Mouse (Mus musculus) induced T-regulatory cell, adult 2 months (primary cell): Measurements from ENCODE around the gene Anapc1.
"Not testable (repeated sequence)": the region's sequence is repeated elsewhere in the genome, so short reads cannot be mapped to it uniquely, and the experiment has no call there.

Experiments used
- DNase-seq: peaks from one replicate; pipeline ENCODE4 v3.0.0-alpha.2; 2012; ENCODE audit warnings: low read depth

Gene Anapc1

DNA sequence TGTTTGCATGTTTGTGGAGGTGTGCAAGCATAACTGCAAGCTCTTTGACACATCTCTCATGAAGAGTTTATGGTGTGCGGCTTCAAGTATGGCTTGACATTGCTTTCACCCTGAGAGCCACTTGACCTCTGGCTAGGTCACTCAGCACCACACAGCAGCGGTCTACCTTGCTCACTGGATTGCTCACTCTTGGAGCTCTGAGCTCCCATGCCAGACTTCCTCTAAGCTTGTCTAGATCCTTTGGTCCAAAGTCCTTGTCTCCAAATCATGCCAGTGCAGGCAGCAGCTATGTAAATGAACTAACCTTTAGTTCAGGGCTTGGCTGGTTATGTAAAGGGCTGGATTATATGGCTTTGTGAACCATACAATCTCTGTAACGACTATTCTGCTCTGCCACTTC lies 9.2 kb upstream of the Anapc1 start:
- DNase-seq, result no peak

- DNase-seq, result peak; percentile 21
Observed at GRCm38 (mm10) chr2:128694548-128694947, 7.4 kb upstream of the Anapc1 start.

GRCm38 (mm10) chr2:128693828-128694227 lies 6.6 kb upstream of the Anapc1 start:
- not testable (repeated sequence) for DNase-seq

GRCm38 (mm10) chr2:128693236-128693635 lies 6.0 kb upstream of the Anapc1 start:
- DNase-seq, result no peak

GRCm38 (mm10) chr2:128692771-128693170 lies 5.6 kb upstream of the Anapc1 start:
- DNase-seq, result no peak

DNA sequence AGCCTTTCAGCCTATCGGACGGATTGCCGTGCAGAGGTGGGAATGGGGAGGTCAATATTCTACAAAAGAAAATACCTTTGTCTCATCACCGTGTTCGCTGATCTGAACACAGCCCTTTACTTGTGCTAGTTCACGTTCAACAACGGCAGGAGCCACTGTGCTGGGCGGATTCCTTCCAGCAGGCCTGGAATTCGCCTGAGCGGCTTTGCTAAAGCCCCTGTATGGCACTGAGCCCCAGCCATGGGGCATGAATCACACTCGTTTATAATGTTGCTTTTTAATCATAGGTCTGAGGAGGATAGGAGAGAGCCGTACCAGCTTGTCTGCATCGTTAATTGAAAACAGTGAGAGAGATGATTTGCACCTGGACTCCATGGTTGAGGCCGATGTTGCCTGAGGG lies 5.1 kb upstream of the Anapc1 start:
- no peak for DNase-seq

DNA sequence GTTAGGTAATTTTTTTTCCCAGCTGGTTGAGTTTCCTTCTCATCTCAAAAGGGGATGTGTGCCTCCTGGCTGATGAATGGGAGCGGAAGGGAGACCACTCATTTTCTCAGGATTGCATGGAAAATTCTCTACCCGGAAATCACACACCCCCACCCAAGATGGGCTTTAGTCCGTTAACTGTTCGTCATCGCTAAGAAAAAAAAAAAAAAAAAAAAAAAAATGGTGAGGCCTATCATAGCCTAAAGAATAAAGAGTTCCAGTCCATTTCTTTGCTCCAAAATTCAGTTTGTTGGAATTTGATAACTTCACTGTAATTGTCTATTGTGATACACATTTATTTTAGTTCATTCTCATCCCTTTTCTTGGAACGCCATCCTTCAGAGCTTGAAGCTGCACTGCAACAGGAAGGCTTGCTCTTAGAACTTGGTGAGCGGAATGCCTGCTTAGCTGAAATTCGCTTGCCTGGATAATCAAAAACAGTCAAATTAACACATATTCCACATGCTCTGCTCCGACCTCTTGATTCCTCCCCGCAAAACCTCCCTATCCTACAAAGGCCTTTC lies 448 bp upstream of the Anapc1 start:
- no peak for DNase-seq

DNA sequence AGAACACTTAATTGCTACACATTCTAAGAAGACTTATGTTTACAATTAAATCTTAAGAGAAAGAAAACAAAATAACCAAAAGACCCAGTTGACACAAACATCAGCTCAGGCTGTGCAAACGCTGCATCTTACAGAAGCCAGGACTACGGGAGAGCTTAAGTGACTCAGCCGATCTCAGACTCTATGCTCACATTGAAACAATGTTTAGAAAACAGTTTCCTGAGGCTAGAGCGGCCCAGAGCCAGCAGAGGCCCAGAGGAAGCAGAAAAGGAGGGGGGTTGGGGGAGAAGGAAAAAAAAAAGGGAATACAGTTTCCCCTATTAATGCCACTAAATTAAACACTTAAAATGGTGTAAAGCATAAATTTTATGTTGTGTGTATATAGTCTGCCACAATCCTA lies 6.5 kb downstream of the Anapc1 start:
- DNase-seq, result no peak

- no peak for DNase-seq
Observed at GRCm38 (mm10) chr2:128620578-128620977, 66.6 kb downstream of the Anapc1 start.

- no peak for DNase-seq
Observed at GRCm38 (mm10) chr2:128615366-128615765, 71.8 kb downstream of the Anapc1 start.

GRCm38 (mm10) chr2:128613365-128613764 lies 73.8 kb downstream of the Anapc1 start:
- no peak for DNase-seq

GRCm38 (mm10) chr2:128612275-128612674 lies 74.9 kb downstream of the Anapc1 start:
- no peak for DNase-seq

- no peak for DNase-seq
Observed at GRCm38 (mm10) chr2:128611178-128611577, 76.0 kb downstream of the Anapc1 start.

DNA sequence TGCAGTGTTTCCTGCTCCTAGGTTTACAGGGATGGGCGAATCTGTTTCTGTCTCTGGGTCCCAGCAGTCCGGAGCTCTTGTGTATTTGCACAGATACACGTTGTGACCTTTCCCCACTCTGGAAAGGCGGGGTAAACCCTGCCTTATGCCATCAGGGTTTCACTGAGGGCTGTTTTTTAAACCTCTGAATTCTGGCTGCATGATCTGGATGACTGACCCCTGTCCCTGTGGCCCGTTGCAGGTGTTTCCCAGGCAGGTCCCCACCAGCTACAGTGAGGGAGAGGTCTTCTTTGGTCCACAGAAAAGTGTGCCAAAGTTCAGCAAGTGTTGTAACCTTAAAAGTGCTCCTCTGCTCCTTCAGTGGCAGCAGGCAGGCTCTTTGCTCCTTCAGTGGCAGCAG lies 77.9 kb downstream of the Anapc1 start:
- no peak for DNase-seq

- DNase-seq, result no peak
Observed at GRCm38 (mm10) chr2:128601534-128601933, 85.7 kb downstream of the Anapc1 start.

DNA sequence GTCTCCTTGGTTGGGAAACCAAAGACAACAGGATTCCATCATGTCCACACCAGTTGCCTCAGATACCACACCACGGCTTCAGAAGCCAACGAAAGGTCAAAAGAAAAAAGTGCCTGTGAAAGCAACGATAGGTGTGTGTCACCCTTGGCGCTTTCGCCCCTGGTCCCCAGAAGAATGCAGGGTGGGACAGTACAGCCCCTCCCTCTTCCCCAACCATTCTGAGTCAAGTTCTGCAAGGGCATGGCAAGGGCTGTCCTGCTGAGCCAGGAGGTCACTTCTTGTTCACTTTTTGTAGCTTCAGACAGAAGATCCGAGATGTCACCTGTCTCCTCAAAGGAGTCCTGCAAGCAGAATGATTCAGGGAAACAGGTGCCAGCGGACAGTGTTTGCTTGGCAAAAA lies 94.9 kb downstream of the Anapc1 start:
- DNase-seq, result no peak

DNA sequence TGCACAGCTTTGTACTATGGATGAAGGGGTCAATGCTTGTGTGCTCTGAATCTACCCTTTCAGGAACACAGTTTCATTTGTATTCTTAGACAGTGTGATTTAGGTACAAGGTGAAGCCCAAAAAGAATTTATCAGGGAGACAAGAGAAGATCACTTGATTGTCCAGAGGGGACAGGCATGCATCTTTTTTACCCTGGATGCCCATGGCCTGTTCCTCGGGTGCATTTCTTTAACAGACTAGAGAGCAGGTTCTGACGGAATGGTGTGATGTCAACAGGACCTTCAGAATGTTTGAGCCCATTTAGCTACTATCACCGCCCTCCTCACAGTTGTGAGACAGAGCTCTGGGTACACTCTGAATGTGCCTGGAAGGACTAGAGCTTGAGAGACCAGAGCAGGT lies 96.3 kb downstream of the Anapc1 start, which contains the start of gene Spdye4c:
TSS of gene Spdye4c (plus strand) at position 301 of the 400 bp plus-strand sequence.
- no peak for DNase-seq

DNA sequence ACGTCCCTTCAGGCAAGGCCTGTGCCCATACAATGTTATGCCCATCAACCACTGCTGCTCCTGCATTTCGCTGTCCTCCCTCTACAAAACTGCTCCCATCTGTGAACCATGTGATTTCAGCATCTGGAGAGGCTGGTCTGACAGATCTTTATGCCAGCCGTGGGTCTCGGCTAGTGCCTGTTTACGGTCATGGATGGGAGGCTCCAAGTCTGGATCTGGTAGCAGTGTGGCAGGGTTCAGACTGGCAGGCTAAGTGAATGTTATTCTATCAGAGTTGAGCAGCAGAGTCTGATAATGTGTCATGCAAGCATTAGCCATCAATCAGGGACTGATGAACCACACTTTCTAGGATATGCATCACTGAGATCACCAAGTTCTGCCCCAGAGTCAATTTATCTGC lies 104.3 kb downstream of the Anapc1 start:
- no peak for DNase-seq

DNA sequence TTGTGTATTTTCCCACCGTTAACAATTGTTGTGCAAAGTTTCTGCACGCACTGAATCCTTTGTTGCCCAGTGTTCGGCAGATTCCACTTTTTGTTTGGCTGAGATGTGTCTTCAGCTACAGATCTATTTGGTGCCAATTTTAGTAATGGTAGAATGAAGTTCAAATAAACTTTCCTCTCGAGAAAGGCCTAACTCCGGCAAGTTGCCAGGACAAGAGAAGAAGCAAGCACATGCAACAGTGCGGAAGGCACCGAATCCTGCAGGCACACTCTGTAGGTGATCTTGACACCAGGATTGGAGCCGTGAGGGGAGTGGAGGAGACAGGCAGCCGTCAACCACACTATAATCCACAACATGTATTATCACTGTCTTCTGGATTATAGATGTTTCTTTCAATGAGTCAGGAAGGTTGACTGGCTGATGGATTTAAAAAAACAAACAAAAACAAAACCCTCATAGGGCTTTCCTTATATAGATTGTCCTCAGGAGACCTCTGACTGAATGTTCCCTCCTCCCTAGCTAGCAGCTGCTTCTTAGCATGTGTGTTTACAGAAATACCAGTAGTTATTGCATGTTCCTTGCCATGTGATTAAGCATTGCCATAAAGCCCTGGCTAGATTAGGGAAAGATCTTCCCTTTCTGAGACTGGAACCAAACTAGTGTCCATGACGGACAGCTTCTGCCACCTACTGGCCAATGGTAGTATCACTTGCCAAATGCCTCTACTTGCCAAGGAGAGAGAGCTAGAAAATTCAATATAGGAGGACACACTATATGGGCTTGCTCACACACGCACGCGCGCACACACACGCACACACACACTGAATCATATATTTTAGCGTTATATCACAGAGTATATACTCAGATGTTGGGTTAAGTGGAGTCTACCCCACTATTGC lies 114.2 kb downstream of the Anapc1 start:
- DNase-seq, result peak; percentile 89

DNA sequence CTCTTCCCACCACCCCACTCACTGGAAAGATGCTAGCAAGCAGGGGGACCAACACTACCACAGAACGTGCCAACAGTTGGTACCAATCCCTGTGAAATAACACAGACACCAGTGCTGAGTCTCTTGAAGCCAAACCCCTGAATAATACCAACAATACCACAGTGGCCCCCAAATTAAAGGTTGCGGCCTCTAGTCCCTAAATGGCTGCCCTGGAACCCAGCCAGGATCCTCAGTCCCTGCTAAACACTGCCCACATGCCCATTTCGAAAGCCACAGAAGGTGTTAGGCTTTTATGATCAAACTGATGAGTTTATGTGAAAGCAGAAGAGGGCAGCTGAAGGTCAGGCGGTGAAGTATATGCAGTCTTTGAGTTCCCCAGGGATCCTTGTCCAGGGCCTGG lies 116.2 kb downstream of the Anapc1 start:
- no peak for DNase-seq

- DNase-seq, result no peak
Observed at GRCm38 (mm10) chr2:128568490-128568889, 118.7 kb downstream of the Anapc1 start.

- no peak for DNase-seq
Observed at GRCm38 (mm10) chr2:128568018-128568417, 119.2 kb downstream of the Anapc1 start.

DNA sequence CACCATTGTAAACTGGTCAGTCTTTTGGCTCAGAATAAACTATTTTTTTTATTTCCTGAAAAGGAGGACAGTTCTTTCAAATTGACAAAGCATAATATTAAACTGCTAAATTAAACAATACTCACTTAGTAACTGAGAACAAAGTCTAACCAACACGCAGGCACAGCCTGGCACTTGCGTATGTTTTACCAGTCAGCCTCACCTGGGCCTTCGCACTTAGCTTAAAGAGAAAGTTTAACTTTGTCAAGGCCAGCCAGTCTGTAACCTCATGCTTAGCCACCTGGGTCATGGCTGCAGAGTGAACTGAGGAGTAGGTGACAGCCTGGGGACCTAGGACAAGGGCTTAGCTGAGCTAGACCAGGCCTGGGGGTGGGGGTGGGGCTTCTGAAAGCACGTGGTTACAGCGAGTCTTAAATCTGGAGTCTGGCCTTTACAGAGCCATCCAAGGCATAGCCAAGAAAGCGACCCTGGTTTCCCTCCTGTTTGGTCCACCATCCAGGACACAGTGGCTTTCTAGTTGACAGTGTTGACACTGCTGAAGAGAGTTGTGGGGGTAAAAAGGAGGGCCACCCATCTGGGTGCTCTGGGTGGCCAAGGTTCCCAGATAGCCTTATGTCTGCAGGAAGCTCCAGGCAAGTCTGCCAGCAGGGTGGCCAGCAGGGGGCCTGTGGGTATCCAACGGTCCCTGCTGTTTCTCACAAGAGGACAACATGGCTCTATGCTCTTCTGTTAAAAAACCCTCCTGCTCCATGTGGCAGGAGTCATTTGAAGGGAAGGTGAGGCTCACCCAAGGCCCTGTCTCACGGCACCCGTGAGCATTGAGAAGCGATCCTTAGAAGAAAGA lies 120.7 kb downstream of the Anapc1 start:
- DNase-seq, result peak; percentile 37
